Mouse (Mus musculus): Measurements from ENCODE around the gene Ubash3b. TPM values are rescaled to one million over a fixed set of nuclear protein-coding genes. Genes with fewer than 3 reads are reported as not detected.

The Ubash3b gene
- total RNA-seq, 2 experiments from 2014 or later, result 30.7 to 32.6 TPM

DNA sequence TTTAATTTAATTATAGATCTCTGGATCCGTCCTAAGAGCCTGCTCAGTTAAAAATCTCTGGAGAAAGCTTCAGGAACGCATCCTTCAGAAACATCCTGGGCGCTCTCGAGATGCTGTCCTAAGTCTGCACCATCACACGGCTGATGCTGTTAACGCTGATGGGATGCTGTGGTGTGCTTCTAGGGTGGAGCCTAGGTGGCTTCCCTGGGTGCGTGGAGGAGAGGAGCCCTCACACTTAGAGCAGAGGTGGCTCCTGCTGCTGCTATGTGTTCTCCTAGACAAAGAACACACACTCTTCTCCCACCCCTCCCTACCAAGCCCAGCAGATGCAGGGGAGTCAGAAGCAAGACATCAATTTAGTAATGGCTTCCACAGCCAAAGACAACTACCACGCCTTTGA is 61.6 kb downstream of the Ubash3b start:
- DNase-seq (ENCODE audit: low spot score in 2 of 2), result no peak

DNA sequence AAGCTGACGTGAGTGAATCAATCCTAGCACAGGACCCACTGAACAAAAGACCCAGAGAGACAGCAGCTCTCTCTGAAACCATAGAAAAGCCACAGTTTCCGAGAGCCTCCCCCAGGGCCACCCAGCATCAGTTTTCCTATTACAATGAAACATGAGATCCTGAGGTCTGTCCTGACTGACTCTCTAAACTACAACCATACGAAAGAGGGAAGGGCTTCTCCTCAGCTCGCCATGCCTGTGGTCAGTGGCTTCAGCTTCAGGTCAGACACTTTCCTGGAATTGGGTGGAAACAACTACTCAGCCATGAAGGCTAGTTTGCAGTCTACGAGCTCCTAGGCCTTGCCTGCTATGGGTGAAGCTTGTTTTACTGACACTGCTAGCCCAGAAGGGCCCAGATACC is 62.4 kb downstream of the Ubash3b start:
- DNase-seq (ENCODE audit: low spot score in 2 of 2), result no peak

DNA sequence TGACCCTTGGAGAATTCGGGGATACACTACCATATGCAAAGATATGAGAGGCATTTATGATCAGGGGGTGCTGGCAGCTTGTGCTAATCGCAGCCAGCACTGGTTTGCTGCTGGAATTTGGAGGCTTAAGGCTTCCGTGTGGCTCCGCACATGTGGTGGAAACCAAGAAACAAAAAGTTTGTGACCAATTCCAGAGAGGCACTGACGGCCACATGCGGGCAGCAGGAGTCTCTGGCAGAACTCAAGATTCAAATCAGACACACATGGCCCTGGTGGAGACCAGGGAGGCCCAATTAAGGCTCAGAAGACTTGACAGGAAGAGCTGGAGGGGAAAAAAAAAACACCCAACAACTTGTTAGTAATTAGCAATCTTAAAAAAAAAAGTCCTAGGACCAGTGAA is 63.4 kb downstream of the Ubash3b start:
- no peak for DNase-seq (ENCODE audit: low spot score in 2 of 2)

DNA sequence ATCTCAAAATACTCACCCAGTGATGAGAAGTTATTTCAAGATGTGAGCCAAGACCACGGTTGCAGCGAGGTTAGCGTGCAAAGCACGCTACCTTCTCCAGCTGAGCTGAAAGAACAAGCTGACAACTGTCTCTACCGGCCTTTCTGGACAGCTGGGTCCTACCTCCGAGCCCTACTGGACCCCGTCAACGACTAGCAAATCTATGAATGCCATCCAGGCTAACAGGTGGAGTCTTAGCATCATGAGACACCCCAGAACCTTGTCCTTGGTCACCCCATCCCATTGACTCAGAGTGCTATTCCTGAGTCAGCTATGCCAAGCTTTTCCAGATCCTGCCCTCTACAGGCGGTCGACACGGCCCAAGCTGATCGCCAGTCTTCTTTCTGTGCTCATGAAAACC is 69.5 kb downstream of the Ubash3b start:
- no peak for DNase-seq (ENCODE audit: low spot score in 2 of 2)

DNA sequence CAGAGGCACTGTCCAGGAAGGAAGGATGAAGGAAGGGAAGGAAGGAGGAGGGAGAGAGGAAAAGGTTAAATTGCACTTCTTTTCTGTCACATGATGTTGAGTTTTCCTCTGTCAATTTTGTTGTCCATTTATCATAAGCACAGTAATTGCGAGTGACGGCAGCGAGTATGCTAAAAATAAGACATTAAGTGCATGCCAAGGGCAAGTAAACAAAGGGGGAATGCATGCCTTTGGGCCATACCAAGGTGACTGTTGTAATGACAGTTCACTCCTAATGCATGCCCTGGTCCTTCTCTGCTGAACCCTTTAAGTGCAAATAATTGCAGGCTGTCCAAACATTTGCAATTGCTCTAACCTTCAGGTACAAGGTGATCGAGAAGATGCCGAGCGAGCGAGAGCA is 70.3 kb downstream of the Ubash3b start:
- DNase-seq (ENCODE audit: low spot score in 2 of 2), result no peak

DNA sequence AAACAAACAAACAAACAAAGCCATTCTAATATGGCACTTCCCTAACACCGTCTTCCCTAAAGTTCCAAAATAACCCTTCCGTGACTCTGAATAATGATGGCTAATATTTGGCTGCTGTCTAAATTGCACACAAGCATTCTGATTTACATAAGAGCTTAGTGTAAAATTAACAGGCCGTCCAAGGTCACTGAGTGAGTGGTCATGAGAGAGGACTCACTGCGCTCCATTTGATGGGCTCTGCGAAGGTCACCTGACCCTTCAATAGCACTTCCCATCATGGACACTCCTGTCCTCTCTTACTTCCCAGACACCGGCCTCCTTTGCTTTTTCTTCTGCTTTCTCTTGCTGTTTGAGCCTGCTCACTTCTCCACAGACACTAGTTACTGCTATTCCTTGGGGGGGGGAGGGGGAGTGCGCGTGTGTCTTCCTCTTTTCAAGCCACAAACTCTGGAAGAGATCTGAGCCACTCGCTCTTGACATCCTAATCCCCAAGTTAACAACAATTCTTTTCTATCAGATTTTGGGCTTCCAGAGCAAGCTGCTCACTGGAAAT is 73.6 kb downstream of the Ubash3b start:
- no peak for DNase-seq (ENCODE audit: low spot score in 2 of 2)

DNA sequence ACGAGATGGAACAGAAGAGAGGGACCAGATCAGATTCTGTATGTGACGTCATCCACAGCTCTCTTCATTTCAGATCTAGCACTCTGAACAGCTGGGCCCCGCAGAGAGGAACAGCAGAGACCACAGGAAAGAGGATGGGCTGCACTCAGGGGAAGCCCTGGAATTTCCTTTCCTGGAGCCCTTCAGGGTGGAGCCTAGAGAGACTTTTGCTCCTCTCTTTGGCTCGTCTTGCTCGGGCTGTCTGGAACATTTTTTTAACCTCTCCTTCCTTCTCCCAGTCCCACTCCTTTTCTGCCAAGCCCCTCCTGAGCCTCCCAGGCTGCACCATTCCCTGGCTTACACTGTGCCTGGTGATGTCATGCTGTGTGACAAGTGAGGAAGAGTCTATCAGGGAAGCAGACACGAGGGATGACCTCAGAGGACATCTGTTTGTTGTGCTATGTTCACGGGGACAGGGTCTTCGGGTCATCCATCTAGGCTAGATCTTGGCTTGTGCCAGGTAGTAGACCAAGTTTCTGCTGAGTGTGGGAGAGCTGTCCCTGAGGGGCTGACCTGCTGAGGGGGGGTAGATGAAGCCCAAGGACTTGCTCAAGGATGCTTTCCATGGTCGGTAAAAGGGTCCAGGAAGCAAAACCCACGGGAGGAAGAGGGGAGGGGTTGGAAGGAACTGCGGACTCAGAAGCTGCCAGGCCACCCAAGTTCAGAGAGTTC is 77.2 kb downstream of the Ubash3b start:
- no peak for DNase-seq (ENCODE audit: low spot score in 2 of 2)

DNA sequence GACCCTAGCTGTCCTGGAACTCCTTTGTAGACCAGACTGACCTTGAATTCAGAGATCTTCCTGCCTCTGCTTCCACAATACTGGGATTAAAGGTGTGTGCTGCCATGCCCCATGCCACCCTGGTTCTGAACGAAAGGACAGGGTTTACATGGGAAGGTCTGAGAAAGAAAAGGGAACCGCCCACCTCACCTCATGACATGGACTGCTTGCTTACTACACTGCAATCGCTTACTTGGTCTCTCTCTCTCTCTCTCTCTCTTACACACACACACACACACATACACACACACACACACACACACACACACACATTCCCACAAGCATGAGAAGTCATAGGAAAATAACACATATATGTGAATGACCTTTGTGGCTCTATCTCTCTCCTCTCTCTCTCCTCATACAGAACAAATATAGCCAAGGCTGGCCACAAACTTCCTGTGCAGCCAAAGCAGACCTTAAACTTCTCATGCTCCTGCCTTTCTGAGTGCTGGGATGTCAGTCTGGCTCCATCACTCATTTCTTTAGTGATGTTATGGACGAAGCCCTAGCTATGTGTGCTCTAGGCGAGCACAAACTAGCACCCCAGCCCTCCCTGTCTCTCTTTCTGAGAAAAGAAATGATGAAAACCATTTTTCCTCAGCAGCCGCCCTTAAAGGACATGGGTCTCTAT is 78.0 kb downstream of the Ubash3b start:
- DNase-seq (ENCODE audit: low spot score in 2 of 2), result no peak

DNA sequence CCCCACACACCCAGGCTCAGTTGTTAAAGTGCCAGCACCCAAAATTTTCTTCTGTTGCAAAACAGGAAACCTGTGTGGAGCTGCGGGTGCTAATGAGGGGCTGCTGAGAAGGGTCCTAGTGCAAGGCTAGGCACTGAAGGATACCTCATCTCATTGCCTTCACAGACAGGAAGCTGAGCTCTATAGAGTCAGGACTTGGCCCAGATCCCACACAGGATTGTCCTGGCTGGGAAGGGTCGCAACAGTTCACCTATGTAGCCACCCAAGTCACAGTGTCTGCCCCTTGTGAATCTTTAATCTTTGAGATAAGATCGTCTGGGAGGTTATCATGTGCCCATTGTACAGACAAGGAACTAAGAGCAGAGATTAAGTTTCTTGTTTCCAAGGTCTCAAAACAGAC is 78.6 kb downstream of the Ubash3b start:
- DNase-seq (ENCODE audit: low spot score in 2 of 2), result no peak

DNA sequence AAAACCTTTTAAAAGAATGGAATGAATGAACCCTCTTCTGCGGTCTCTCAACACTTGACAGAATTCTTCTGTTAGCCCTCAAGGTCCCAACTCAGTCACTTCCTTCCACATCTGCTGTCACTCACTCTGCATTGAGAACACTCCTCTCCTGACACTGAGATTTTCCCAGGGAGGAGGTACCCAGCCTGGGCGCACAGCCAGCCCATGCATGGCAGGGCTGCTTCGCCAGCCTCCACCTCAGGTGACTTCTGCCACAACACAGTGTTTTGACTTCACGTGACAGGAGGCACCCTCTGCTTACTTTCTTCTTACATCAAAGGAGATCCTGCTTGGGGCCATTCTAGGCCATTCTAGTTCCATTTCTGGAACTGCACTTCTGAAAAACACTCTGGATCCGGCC is 80.6 kb downstream of the Ubash3b start:
- no peak for DNase-seq (ENCODE audit: low spot score in 2 of 2)

DNA sequence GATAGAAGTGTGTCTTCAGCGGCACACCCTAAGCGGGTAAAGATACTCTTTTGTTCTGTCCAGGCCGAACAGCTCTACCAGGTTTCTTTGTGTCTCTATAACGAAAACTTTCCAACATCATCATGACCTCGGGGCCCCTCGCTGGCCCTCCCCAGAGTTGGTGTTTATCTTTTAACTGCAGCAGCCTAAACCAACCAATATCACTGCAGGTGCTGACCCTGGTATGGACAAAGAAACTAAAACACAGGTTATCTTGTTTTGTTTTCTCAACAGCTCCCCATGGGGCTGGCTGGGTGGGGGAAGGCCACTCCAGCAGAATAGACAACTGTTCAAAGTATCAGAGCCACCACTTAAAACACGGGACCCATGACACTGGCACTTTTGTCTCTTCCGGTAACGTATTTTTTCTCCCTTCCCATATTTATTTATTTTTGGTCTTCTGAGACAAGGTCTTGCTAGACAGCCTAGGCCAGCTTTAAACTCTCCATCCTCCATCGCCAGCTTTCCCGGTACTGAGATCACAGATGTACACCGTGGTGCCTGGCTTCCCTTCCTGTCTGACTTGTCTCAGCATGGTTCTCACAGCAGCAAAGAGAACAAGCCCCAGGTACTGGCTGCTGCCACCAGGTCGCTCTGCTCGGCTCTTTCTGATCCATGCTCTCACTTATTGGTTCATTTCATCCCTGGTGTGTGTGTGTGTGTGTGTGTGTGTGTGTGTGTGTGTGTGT is 81.9 kb downstream of the Ubash3b start:
- no peak for DNase-seq (ENCODE audit: low spot score in 2 of 2)

DNA sequence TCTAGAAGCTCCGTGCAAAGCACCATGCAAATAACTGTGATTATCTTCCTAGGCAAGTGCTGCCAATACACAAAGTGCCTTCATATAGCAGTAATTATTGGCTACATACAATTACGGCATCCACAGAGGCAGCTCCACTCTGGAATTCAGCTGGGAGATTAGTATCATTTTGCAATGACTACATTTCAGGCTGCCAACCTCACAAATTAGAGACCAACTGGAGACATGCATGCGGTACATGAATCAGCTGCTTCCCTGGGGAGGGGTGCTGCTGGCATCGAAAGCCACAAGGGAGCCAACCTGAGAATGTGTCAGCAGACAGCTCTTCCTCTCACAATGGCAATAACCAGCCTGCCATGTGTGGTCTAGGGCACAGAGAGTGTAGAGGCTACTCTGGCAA is 83.3 kb downstream of the Ubash3b start:
- DNase-seq (ENCODE audit: low spot score in 2 of 2), result peak; percentile 40 to 47

DNA sequence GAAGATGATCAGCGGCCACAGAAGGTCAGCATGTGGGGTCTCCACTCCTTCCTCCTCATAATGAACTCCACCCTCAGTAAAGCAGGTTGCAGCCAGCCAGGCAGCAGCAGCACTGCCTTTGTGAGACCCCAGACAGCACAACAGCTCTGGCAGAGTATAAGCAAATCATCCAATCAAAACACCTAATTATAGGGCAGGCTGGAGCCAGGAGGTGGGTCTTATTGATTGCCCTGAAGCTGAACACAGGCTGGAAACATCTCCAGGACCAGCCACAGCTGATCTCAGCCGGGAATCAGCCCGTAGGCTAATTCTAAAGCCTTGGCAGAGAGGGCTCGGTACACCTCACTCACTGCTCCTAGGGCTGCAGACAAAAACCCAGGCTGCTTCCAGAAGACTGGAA is 85.3 kb downstream of the Ubash3b start:
- no peak for DNase-seq (ENCODE audit: low spot score in 2 of 2)

DNA sequence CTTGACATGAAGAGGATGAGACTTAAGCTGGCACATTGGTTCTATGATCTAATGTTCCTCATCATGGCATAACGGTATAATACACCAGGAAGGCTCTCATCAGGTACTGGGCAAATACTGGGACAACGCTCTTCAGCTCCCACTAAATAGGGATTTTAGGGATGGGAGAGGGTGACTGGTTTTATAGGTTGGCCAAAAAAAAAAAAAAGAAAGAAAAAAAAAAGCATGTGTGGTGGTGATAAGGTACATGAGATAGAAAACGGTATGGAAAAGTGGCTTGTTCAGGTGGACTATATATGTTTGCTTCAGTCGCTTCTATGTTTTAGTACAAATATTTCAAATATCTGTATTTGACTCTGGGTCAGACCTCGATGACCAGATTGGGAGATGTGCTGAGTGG is 86.0 kb downstream of the Ubash3b start:
- DNase-seq (ENCODE audit: low spot score in 2 of 2), result no peak

DNA sequence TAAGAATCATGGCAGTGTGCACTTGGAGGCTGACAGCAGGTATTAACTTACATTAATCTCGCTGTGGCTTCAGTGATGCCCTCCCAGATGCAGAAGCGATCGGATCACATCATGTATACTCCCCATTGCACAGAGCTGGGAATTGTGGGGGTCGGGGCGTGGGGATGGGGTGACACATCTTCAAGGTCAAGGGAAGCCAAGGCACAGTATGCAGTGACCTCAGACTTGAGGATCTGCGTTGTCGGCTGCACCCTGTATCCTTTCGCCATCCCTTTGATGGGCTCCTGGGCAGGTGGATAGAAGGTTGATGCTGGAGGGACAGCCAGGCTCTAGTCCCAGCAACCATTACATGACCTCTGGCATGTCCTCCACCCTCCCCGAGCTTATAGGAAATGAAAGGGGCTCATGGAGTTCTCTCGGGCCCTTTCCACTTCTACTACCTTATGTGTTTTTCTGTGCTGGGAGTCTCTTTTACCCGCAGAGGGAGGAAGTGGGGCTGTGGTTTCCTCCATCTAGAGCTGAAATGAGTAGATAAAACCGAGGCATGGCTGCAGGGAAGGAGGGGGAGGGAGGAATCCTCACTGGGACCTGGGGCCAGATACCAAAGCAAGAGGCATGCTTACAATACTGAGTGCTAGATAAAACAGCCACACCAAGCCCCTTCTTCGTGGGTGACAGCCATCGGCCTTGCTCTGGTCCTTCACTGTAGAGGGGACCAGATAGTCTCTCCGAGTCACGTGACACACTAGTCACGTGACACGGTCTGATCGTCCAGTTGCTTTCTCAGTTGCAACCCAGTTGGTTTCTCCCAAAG is 88.1 kb downstream of the Ubash3b start:
- no peak for DNase-seq (ENCODE audit: low spot score in 2 of 2)

DNA sequence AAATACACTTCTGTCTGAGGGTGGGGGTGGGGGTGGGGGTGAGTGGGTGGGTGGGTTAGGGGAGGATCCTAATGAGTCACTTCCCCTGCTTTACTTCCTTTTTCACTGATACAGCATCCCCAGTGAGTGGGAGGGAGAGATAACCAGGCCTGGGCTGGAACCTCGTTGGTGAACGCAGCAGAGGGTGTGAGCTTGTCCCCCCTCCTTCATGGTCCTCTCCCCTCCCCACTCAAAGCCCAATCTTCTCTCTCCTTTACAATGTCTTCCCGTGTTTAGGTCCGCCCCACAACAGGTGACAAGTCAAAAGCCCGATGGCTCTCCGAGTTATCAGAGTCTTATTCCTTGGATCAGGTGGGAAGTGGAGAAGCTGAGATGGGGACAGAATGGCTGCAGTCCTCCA is 88.7 kb downstream of the Ubash3b start:
- DNase-seq (ENCODE audit: low spot score in 2 of 2), result no peak

DNA sequence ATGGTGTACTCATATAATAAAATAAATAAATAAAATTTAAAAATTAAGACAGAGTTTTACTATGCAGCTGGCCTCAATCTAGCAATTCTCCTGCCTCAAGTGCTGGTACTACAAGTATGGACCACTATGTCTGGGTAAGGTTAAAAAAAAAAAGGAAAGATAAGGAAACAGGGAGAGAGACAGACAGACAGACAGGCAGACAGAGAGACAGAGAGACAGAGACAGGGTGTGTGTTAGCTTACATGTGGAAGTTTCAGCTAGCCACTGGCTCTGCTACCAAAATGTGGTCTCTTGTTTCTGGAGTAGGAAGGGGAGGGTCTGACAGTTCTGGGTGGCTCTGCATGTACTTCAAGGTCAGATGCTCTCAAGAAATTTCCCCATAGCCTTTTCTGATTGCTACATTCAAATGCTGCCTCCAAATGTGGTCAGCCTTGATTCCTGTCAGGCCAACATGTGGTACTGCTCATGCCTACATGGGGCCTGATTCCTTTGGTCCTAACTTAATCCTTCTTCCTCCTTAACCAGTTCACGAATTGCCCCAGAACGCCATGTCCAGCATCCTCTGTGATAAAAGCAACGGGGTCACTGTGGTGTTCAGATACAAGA is 89.5 kb downstream of the Ubash3b start:
- DNase-seq (ENCODE audit: low spot score in 2 of 2), result no peak

DNA sequence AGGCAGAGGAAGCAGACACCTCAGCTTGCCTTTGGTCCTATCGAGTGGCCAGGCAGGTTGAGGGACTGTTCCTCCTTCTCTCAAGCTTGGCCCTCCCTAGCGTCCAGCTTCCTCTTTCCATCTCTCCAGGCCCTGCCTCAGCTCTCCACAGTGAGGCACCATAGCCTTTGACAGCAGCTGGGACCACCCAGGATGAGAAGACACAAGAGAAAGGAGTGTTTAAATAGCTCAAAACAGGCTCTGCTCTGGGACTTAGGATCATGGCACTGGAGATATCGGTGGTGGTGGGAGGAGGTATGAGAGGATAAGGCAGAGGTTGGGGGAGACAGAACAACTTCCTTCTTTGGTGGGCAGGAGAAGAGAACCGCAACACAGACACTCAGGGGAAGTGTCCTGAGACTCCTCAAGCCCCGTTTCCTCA is 90.7 kb downstream of the Ubash3b start:
- DNase-seq (ENCODE audit: low spot score in 2 of 2), result no peak

DNA sequence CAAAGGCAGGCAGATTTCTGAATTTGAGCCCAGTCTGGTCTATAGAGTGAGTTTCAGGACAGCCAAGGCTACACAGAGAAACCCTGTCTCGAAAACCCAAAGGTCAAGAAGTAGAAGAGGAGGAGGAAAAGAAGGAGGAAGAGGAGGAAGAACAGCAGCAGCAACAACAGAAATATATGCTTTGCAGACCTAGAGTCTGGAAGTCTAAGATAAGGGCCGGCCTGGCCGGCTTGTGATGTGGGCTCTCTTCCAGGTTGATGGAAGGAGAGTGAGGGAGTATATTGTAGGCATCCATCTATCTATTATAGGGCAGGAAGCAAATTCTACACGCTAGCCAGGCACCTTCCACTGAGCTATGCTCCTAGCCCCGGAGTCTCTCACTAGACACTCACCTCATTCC is 92.0 kb downstream of the Ubash3b start:
- DNase-seq (ENCODE audit: low spot score in 2 of 2), result no peak

DNA sequence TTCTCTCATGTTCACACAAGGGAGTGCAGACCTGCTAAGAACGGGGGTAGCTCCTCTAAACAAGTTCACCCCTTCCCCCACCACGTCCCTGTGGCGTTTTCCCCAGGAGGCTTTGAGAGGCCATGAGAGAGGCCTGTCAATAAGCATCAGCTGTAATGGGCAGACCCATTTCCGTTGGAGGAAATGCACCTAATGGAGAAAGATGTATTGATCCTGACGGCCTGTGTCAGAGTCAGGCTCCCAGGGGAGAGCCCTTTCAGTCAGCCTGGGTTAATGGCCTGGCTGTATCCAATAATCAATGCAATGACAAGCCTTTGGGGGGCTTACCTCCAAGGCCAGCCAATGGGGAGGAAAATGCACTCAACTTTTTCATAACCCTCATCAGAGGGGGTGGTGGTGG is 100.1 kb downstream of the Ubash3b start:
- DNase-seq (ENCODE audit: low spot score in 2 of 2), result no peak

DNA sequence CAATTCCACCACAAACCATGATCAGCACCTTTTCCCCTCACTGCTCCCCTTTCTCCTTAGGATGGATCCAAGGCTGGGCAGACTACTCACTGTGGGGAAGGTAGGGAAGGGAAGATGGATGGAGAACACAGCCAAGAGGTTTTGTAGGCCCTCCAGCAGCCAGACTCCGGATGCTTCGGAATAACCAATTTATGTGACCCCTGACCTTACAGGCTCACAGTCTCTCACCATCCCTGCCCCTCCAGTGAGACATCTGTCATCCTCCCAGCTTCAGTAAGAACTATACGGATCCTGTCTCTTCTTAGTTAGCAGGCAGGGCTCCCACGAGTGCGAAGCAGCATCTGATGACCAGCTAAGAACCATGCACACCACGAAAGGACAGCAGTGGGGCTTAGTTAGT is 100.9 kb downstream of the Ubash3b start:
- no peak for DNase-seq (ENCODE audit: low spot score in 2 of 2)

Measured in layer of hippocampus, postnatal 10 days (tissue).